Mouse (Mus musculus) spleen, adult 2 months (tissue): Measurements from ENCODE around the gene Hist1h2br. TPM values are rescaled to one million over a fixed set of nuclear protein-coding genes. Genes with fewer than 3 reads are reported as not detected.

Source experiments
- DNase-seq, 2 experiments: peaks; one replicate each; pipeline versions ENCODE4 v3.0.0 to v3.0.0-alpha.2; 2012 to 2021; ENCODE audit warnings: low spot score in 2 of 2, low read depth in 1 of 2
- H3K27ac ChIP-seq: fragments of 200-500 bp; 2 replicates; pipeline ENCODE4 v1.5.1; 2012; ENCODE audit warnings: low read length, inconsistent platforms; ENCODE audit not compliant: insufficient read depth
- H3K27me3 ChIP-seq: fragments of 200-500 bp; 2 replicates; pipeline ENCODE4 v1.6.1; 2012; ENCODE audit warnings: mild to moderate bottlenecking, moderate library complexity, low read length, inconsistent platforms; ENCODE audit not compliant: control insufficient read depth, insufficient read depth
- H3K36me3 ChIP-seq: fragments of 200-500 bp; 2 replicates; pipeline ENCODE4 v1.6.1; 2012; ENCODE audit warnings: mild to moderate bottlenecking, low read length, inconsistent platforms; ENCODE audit not compliant: control insufficient read depth, insufficient read depth
- H3K4me1 ChIP-seq: fragments of 200-500 bp; 2 replicates; pipeline ENCODE4 v1.6.1; 2011; ENCODE audit warnings: inconsistent platforms; ENCODE audit not compliant: control insufficient read depth, insufficient read depth, insufficient read length
- H3K4me3 ChIP-seq: fragments of 200-500 bp; 2 replicates; pipeline ENCODE4 v1.5.1; 2011; ENCODE audit warnings: mild to moderate bottlenecking, inconsistent platforms; ENCODE audit not compliant: insufficient read depth, insufficient read length; ENCODE audit errors: extremely low read depth
- CTCF ChIP-seq: fragments of 200-500 bp; IDR thresholded peaks from 2 replicates; pipeline ENCODE4 v1.5.1; 2011; ENCODE audit warnings: mild to moderate bottlenecking, inconsistent platforms; ENCODE audit not compliant: insufficient read depth, insufficient read length, insufficient replicate concordance; ENCODE audit errors: extremely low read depth
- POLR2A ChIP-seq: fragments of 200-500 bp; IDR thresholded peaks from 2 replicates; pipeline ENCODE4 v1.6.1; 2011; ENCODE audit warnings: low read depth, low read length, inconsistent platforms
- WGBS: fragments of 180-500 bp; shearing (Covaris S2); methylation state at CpG from one replicate; pipeline ENCODE4 v1.1.7; 2018; 5-methylcytosine and 5-hydroxymethylcytosine counted together
- polyA plus RNA-seq: library from polyadenylated mRNA; depleted of rRNA; stranded (reverse); fragments of >200 nt; gene quantifications from 2 replicates; pipeline ENCODE4 v1.2.3, GENCODE M21; 2012; rRNA removed

Gene Hist1h2br
- polyA plus RNA-seq, 1 experiment: 28.5 TPM

- H3K27me3 ChIP-seq: 0 out of 2 replicates have a peak, but pooled peaks cover 1% of the 10 kb centered on the region
- 14% methylated on average over 13 of the region's 13 CpGs for WGBS
- no peak for TF ChIP-seq CTCF
- TF ChIP-seq POLR2A: no peak
- no peak overlapping the region for H3K27ac ChIP-seq
- no peak for DNase-seq
- H3K36me3 ChIP-seq: no peaks in the 10 kb centered on the region
- no peak overlapping the region for H3K4me3 ChIP-seq
- H3K4me1 ChIP-seq: no peaks in the 10 kb centered on the region
These were observed 49.3 kb downstream of the Hist1h2br start for GRCm38 (mm10) chr13:21882760-21883405.

- 0 out of 2 replicates have a peak, but pooled peaks cover 1% of the 10 kb centered on the region for H3K27me3 ChIP-seq
- H3K36me3 ChIP-seq: no peaks in the 10 kb centered on the region
- 60% methylated on average over 5 of the region's 5 CpGs for WGBS
- H3K4me1 ChIP-seq: no peaks in the 10 kb centered on the region
- no peak overlapping the region for H3K4me3 ChIP-seq
- H3K27ac ChIP-seq: no peak overlapping the region
- TF ChIP-seq POLR2A (no peak), CTCF (no peak)
- DNase-seq: no peak
These were observed 49.9 kb downstream of the Hist1h2br start for GRCm38 (mm10) chr13:21883407-21883806.

GRCm38 (mm10) chr13:21884586-21884985 is 51.0 kb downstream of the Hist1h2br start:
- Histone ChIP-seq H3K4me1 (no peaks in the 10 kb centered on the region), H3K27me3 (0 out of 2 replicates have a peak, but pooled peaks cover 1% of the 10 kb centered on the region), H3K27ac (no peak overlapping the region), H3K36me3 (no peaks in the 10 kb centered on the region), H3K4me3 (no peak overlapping the region)
- WGBS: 58% methylated on average over 4 of the region's 4 CpGs
- DNase-seq: no peak
- TF ChIP-seq CTCF (no peak), POLR2A (no peak)

Other genes with a start within 250 kb of the Hist1h2br start
- not detected in 2 replicates for gene Olfr1362, start 219.7 kb upstream of the Hist1h2br start, polyA plus RNA-seq
- gene Olfr11, start 191.2 kb upstream of the Hist1h2br start, polyA plus RNA-seq: not detected in 2 replicates
- not detected in 2 replicates for gene Olfr1361, start 170.4 kb upstream of the Hist1h2br start, polyA plus RNA-seq
- not detected in 2 replicates for gene Olfr1360, start 156.3 kb upstream of the Hist1h2br start, polyA plus RNA-seq
- gene Olfr1359, start 135.6 kb upstream of the Hist1h2br start, polyA plus RNA-seq: not detected in 2 replicates
- 18.0 and 18.4 TPM in 2 replicates for gene Hist1h2bl, start 117.6 kb upstream of the Hist1h2br start, polyA plus RNA-seq
- gene Hist1h2ai, start 117.3 kb upstream of the Hist1h2br start, polyA plus RNA-seq: 40.4 and 81.0 TPM in 2 replicates
- 81.3 and 147 TPM in 2 replicates for gene Hist1h3h, start 116.1 kb upstream of the Hist1h2br start, polyA plus RNA-seq
- gene Hist1h2bm, start 111.7 kb upstream of the Hist1h2br start, polyA plus RNA-seq: 6.5 and 12.9 TPM in 2 replicates
- 9.1 and 9.5 TPM in 2 replicates for gene Hist1h4j, start 98.7 kb upstream of the Hist1h2br start, polyA plus RNA-seq
- gene Hist1h4k, start 83.2 kb upstream of the Hist1h2br start, polyA plus RNA-seq: 82.1 and 92.4 TPM in 2 replicates
- gene Hist1h2ak, start 79.9 kb upstream of the Hist1h2br start, polyA plus RNA-seq: 51.8 and 65.5 TPM in 2 replicates
- gene Hist1h2bn, start 79.6 kb upstream of the Hist1h2br start, polyA plus RNA-seq: 8.0 and 29.0 TPM in 2 replicates
- 2.3 and 3.2 TPM in 2 replicates for gene Hist1h1b, start 53.1 kb upstream of the Hist1h2br start, polyA plus RNA-seq
- 77.1 and 125 TPM in 2 replicates for gene Hist1h3i, start 50.4 kb upstream of the Hist1h2br start, polyA plus RNA-seq
- gene Hist1h2an, start 46.5 kb upstream of the Hist1h2br start, polyA plus RNA-seq: 15.5 and 52.1 TPM in 2 replicates
- 1.7 and 13.4 TPM in 2 replicates for gene Hist1h2bp, start 46.3 kb upstream of the Hist1h2br start, polyA plus RNA-seq
- gene Hist1h2bq, start 23.5 kb upstream of the Hist1h2br start, polyA plus RNA-seq: 32.5 and 59.8 TPM in 2 replicates
- gene Hist1h2ao, start 23.3 kb upstream of the Hist1h2br start, polyA plus RNA-seq: not detected in 2 replicates
- gene Hist1h4m, start 22.0 kb upstream of the Hist1h2br start, polyA plus RNA-seq: not detected in 2 replicates
- gene Hist1h4n, start 1.5 kb upstream of the Hist1h2br start, polyA plus RNA-seq: 61.9 and 76.0 TPM in 2 replicates
- 366 and 1,278 TPM in 2 replicates for gene Hist1h2ap, start 236 bp upstream of the Hist1h2br start, polyA plus RNA-seq
- gene Zfp184, start 111.4 kb downstream of the Hist1h2br start, polyA plus RNA-seq: 0.05 and 0.11 TPM in 2 replicates
- gene Pom121l2, start 147.5 kb downstream of the Hist1h2br start, polyA plus RNA-seq: not detected in 2 replicates
- gene Prss16, start 176.0 kb downstream of the Hist1h2br start, polyA plus RNA-seq: 0.99 and 1.1 TPM in 2 replicates
- 51.3 and 149 TPM in 2 replicates for gene Hist1h2ah, start 201.8 kb downstream of the Hist1h2br start, polyA plus RNA-seq
- 30.0 and 45.9 TPM in 2 replicates for gene Hist1h2bk, start 202.1 kb downstream of the Hist1h2br start, polyA plus RNA-seq
- 14.7 and 15.7 TPM in 2 replicates for gene Hist1h4i, start 207.6 kb downstream of the Hist1h2br start, polyA plus RNA-seq
- gene Hist1h2ag, start 209.2 kb downstream of the Hist1h2br start, polyA plus RNA-seq: 10.2 and 14.1 TPM in 2 replicates
- 15.8 and 21.8 TPM in 2 replicates for gene Hist1h2bj, start 209.5 kb downstream of the Hist1h2br start, polyA plus RNA-seq